Mouse (Mus musculus) midbrain, postnatal 0 days (tissue): ENCODE data around the gene Syt5. TPM values are rescaled to one million over a fixed set of nuclear protein-coding genes. Genes with fewer than 3 reads are reported as not detected.

Source experiments
- ATAC-seq: fragments of 200-750 bp; cut with Nextera tagmentation; 2 replicates; pipeline ENCODE4 v1.8.0; 2017; ENCODE audit warnings: moderate number of reproducible peaks, mild to moderate bottlenecking, moderate TSS enrichment, moderate library complexity; ENCODE audit not compliant: low FRiP score
- DNase-seq: peaks from one replicate; pipeline ENCODE4 v3.0.0-alpha.2; 2015; ENCODE audit warnings: low spot score
- H3K27ac ChIP-seq: fragments of 300-500 bp; sonication (generic); 2 replicates; pipeline ENCODE4 v1.5.1; 2014; ENCODE audit warnings: low read depth, mild to moderate bottlenecking, low read length, mixed read lengths
- H3K27me3 ChIP-seq: fragments of 300-500 bp; sonication (generic); 2 replicates; pipeline ENCODE4 v1.6.1; 2014; ENCODE audit warnings: low read length, control low read depth, mixed read lengths; ENCODE audit not compliant: insufficient read depth
- H3K36me3 ChIP-seq: fragments of 300-500 bp; sonication (generic); 2 replicates; pipeline ENCODE4 v1.6.1; 2014; ENCODE audit warnings: low read length, control low read depth, mixed read lengths; ENCODE audit not compliant: insufficient read depth
- H3K4me1 ChIP-seq: fragments of 300-500 bp; sonication (generic); 2 replicates; pipeline ENCODE4 v1.6.1; 2014; ENCODE audit warnings: mild to moderate bottlenecking, control low read depth, antibody characterized with exemption, low read length, mixed read lengths; ENCODE audit not compliant: insufficient read depth
- H3K4me2 ChIP-seq: fragments of 300-500 bp; sonication (generic); 2 replicates; pipeline ENCODE4 v1.6.1; 2014; ENCODE audit warnings: low read depth, mild to moderate bottlenecking, low read length, mixed read lengths; ENCODE audit not compliant: poor library complexity, severe bottlenecking
- H3K4me3 ChIP-seq: fragments of 300-500 bp; sonication (generic); 2 replicates; pipeline ENCODE4 v1.5.1; 2014; ENCODE audit warnings: low read depth, mild to moderate bottlenecking, low read length, moderate library complexity
- H3K9ac ChIP-seq: fragments of 300-500 bp; sonication (generic); replicated peaks from 2 replicates; pipeline ENCODE4 v1.6.1; 2014; ENCODE audit warnings: mild to moderate bottlenecking, low read length, moderate library complexity, mixed read lengths; ENCODE audit not compliant: poor library complexity, severe bottlenecking
- H3K9me3 ChIP-seq: fragments of 300-500 bp; sonication (generic); 2 replicates; pipeline ENCODE4 v1.6.1; 2016; ENCODE audit warnings: low read length, control low read depth
- CTCF ChIP-seq: IDR thresholded peaks from 2 replicates; pipeline ENCODE4 v1.5.1; 2016; ENCODE audit warnings: antibody characterized with exemption, mild to moderate bottlenecking
- WGBS: fragments of 180-500 bp; shearing (Covaris S2); extraction: QIAGEN DNeasy Blood & Tissue Kit; methylation state at CpG from one replicate; pipeline ENCODE4 v1.1.7; 2014; 5-methylcytosine and 5-hydroxymethylcytosine counted together
- polyA plus RNA-seq: library from polyadenylated mRNA; unstranded; fragments of >200 nt; fragmentation: Nextera tagmentation; extraction: Ambion mirVana; gene quantifications from 2 replicates; pipeline ENCODE4 v1.2.1, GENCODE M21; 2015
- total RNA-seq: library from RNA; depleted of rRNA; stranded (reverse); fragments of >200 nt; gene quantifications from 2 replicates; pipeline ENCODE4 v1.2.3, GENCODE M21; 2014

Gene Syt5
- total and polyA plus RNA-seq, 2 experiments from 2014 or later = 84.7 to 194 TPM

- no peak overlapping the region for H3K27ac ChIP-seq
- WGBS = 28% methylated on average over 13 of the region's 13 CpGs
- H3K27me3 ChIP-seq = no peaks in the 10 kb centered on the region
- no peak overlapping the region for H3K9ac ChIP-seq
- no peaks in the 10 kb centered on the region for H3K36me3 ChIP-seq
- peak; percentile 76 for TF ChIP-seq CTCF
- no peaks in the 10 kb centered on the region for H3K4me1 ChIP-seq
- ATAC-seq (no peak), DNase-seq (peak; percentile 27)
- no peaks in the 10 kb centered on the region for H3K9me3 ChIP-seq
- H3K4me3 ChIP-seq = no peak overlapping the region
- no peak overlapping the region for H3K4me2 ChIP-seq
Measured at GRCm38 (mm10) chr7:4513236-4513635, 34.1 kb downstream of the Syt5 start.

GRCm38 (mm10) chr7:4511489-4512224 lies 35.7 kb downstream of the Syt5 start:
- WGBS = 84% methylated on average over 8 of the region's 8 CpGs
- no peak for TF ChIP-seq CTCF
- DNase-seq = no peak
- Histone ChIP-seq H3K4me1 (no peaks in the 10 kb centered on the region), H3K36me3 (no peaks in the 10 kb centered on the region), H3K9me3 (no peaks in the 10 kb centered on the region), H3K27me3 (no peaks in the 10 kb centered on the region), H3K27ac (no peak overlapping the region), H3K4me3 (no peak overlapping the region), H3K9ac (no peak overlapping the region), H3K4me2 (no peak overlapping the region)
- ATAC-seq = no peak

- Histone ChIP-seq H3K4me1 (no peaks in the 10 kb centered on the region), H3K4me3 (no peak overlapping the region), H3K36me3 (no peaks in the 10 kb centered on the region), H3K9ac (no peak overlapping the region), H3K27ac (no peak overlapping the region), H3K27me3 (no peaks in the 10 kb centered on the region), H3K9me3 (no peaks in the 10 kb centered on the region), H3K4me2 (no peak overlapping the region)
- ATAC-seq (peak; percentile 83), DNase-seq (peak; percentile 81)
- WGBS = 13% methylated on average over 24 of the region's 24 CpGs
- peak; percentile 81 for TF ChIP-seq CTCF
Measured at GRCm38 (mm10) chr7:4509863-4510608, 37.3 kb downstream of the Syt5 start.

GRCm38 (mm10) chr7:4508739-4509116 lies 38.6 kb downstream of the Syt5 start:
- no peak overlapping the region for H3K4me2 ChIP-seq
- ATAC-seq = no peak
- WGBS = 96% methylated on average over 8 of the region's 8 CpGs

GRCm38 (mm10) chr7:4508062-4508738 lies 39.1 kb downstream of the Syt5 start:
- no peaks in the 10 kb centered on the region for H3K36me3 ChIP-seq
- no peaks in the 10 kb centered on the region for H3K9me3 ChIP-seq
- no peaks in the 10 kb centered on the region for H3K4me1 ChIP-seq
- 79% methylated on average over 13 of the region's 32 CpGs for WGBS
- H3K27ac ChIP-seq = no peak overlapping the region
- no peak overlapping the region for H3K4me3 ChIP-seq
- DNase-seq = no peak
- no peak for ATAC-seq
- TF ChIP-seq CTCF = peak; percentile 48
- no peak overlapping the region for H3K4me2 ChIP-seq
- H3K9ac ChIP-seq = no peak overlapping the region
- no peaks in the 10 kb centered on the region for H3K27me3 ChIP-seq

More at GRCm38 (mm10) chr7:4508739-4509116, 38.6 kb downstream of the Syt5 start:
- Histone ChIP-seq H3K4me3 (no peak overlapping the region), H3K36me3 (no peaks in the 10 kb centered on the region), H3K9ac (no peak overlapping the region), H3K9me3 (no peaks in the 10 kb centered on the region), H3K27me3 (no peaks in the 10 kb centered on the region), H3K27ac (no peak overlapping the region), H3K4me1 (no peaks in the 10 kb centered on the region)
- DNase-seq = no peak
- TF ChIP-seq CTCF = no peak

- no peaks in the 10 kb centered on the region for H3K36me3 ChIP-seq
- no peak for ATAC-seq
- H3K4me1 ChIP-seq = no peaks in the 10 kb centered on the region
- no peak for TF ChIP-seq CTCF
- no peak for DNase-seq
- no peak overlapping the region for H3K9ac ChIP-seq
- no peaks in the 10 kb centered on the region for H3K9me3 ChIP-seq
- H3K4me2 ChIP-seq = no peak overlapping the region
- no peak overlapping the region for H3K4me3 ChIP-seq
- H3K27me3 ChIP-seq = no peaks in the 10 kb centered on the region
- 72% methylated on average over 3 of the region's 4 CpGs for WGBS
- no peak overlapping the region for H3K27ac ChIP-seq
Measured at GRCm38 (mm10) chr7:4507220-4507619, 40.1 kb downstream of the Syt5 start.
